Mouse (Mus musculus) embryonic fibroblast, embryonic 13.5 days (primary cell): ENCODE measurements around the gene Fosl1. TPM values are rescaled to one million over a fixed set of nuclear protein-coding genes. Genes with fewer than 3 reads are reported as not detected.
A peak's percentile ranks its signal among the peaks of the same experiment; 100 is the strongest.

ENCODE experiments used
- H3K27ac ChIP-seq: 2 replicates; pipeline ENCODE4 v1.5.1; 2012; ENCODE audit warnings: low read length, control low read depth, inconsistent platforms; ENCODE audit not compliant: insufficient read depth
- H3K4me1 ChIP-seq: 2 replicates; pipeline ENCODE4 v1.6.1; 2011; ENCODE audit warnings: low read length; ENCODE audit not compliant: control insufficient read depth, insufficient read depth
- H3K4me3 ChIP-seq: 2 replicates; pipeline ENCODE4 v1.5.1; 2011; ENCODE audit warnings: mild to moderate bottlenecking, control low read depth, low read length; ENCODE audit not compliant: insufficient read depth
- CTCF ChIP-seq: IDR thresholded peaks from 2 replicates; pipeline ENCODE4 v1.5.1; 2011; ENCODE audit warnings: mild to moderate bottlenecking, control low read depth, low read length, moderate library complexity, borderline replicate concordance; ENCODE audit not compliant: insufficient read depth
- POLR2A ChIP-seq: IDR thresholded peaks from 2 replicates; pipeline ENCODE4 v1.6.1; 2011; ENCODE audit warnings: low read depth, mild to moderate bottlenecking, control low read depth, low read length, moderate library complexity
- polyA plus RNA-seq: library from polyadenylated mRNA; stranded (reverse); fragments of >200 nt; gene quantifications from 2 replicates; pipeline ENCODE4 v1.2.4, GENCODE M21; 2011; ENCODE audit warnings: low read depth; ENCODE audit not compliant: missing spikeins, insufficient read length

Gene Fosl1
- polyA plus RNA-seq, 1 experiment, result 13.4 TPM

DNA sequence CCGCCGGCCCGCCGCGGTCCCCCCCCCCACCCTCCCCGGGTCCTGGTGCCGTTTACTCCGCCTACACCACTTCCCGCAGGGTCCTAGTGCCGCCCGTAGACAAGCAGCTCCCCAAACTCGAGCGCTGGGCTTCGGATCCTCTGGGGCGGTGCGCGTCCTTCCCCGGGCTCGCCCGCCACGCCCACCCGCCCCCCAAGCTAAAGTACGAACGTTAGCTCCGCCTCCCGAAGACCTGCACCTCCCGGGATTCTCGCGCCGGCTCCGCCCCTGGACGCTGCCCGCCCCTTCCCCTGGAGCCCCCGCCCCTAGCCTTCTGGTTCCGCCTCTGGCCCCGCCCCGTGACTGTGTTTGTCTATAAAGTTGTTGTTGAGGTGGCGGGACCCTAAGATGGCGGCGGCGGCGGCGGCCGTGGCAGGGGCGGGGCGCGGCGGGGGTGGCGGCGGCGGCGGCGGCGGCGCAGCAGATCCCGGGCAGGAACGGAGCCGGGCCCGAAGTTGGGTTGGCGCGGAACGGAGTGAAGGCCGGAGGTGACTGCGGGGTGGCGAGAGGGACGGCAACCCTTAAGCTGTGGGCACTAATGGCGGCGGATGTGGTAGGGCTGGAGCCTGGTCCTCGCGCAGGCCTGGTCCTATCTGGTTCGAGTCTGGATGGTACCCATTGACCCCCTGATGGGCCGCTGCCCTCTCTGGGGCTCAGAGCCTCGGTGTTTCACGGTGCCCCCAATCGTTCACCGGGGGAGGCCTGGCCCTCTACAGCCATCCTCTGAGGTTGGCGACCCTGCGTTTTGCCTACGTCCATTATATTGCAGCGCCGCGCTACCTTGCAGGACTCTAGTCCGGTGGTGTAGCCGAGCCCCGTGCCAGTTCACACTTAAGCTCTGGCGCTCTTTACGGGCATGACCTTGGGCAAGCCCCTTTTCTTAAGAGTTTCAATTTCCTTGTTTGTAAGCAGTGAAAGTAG, 22.3 kb upstream of the Fosl1 start, which contains the start of the genes Drap1 and AI837181:
TSS of gene Drap1 (minus strand) at position 198 of the 960 bp plus-strand sequence.
TSS of gene AI837181 (plus strand) at position 363 of the 960 bp plus-strand sequence.
- no peak for TF ChIP-seq CTCF
- peak; percentile 67 for TF ChIP-seq POLR2A

GRCm38 (mm10) chr19:5425906-5426565, 21.3 kb upstream of the Fosl1 start:
- Histone ChIP-seq H3K27ac (peak overlapping the region; percentile 70), H3K4me3 (peak overlapping the region; percentile 93), H3K4me1 (peaks cover 19% of the 10 kb centered on the region)
- no peak for TF ChIP-seq CTCF
- no peak for TF ChIP-seq POLR2A

More for the DNA sequence above, 22.3 kb upstream of the Fosl1 start, which contains the start of the genes Drap1 and AI837181:
- H3K4me3 ChIP-seq, result peak within 1 kb of the TSS; percentile 93
- peak within 1 kb of the TSS; percentile 86 for H3K27ac ChIP-seq
- H3K4me1 ChIP-seq, result peaks cover 12% of the 10 kb centered on the region

- Histone ChIP-seq H3K4me3 (no peak overlapping the region), H3K27ac (no peak overlapping the region), H3K4me1 (peaks cover 24% of the 10 kb centered on the region)
- TF ChIP-seq CTCF, result no peak
- no peak for TF ChIP-seq POLR2A
These were observed 20.6 kb upstream of the Fosl1 start for GRCm38 (mm10) chr19:5426640-5427290.

- H3K27ac ChIP-seq, result peak overlapping the region; percentile 51; the same call in 1 of the 2 replicates
These were observed 19.3 kb upstream of the Fosl1 start for GRCm38 (mm10) chr19:5428083-5428482.

GRCm38 (mm10) chr19:5429219-5429618, 18.1 kb upstream of the Fosl1 start:
- Histone ChIP-seq H3K4me3 (no peak overlapping the region), H3K27ac (peak overlapping the region; percentile 88), H3K4me1 (peaks cover 45% of the 10 kb centered on the region)
- TF ChIP-seq POLR2A, result no peak
- TF ChIP-seq CTCF, result no peak

More at GRCm38 (mm10) chr19:5428083-5428482, 19.3 kb upstream of the Fosl1 start:
- TF ChIP-seq POLR2A (no peak), CTCF (no peak)
- H3K4me1 ChIP-seq, result peaks cover 33% of the 10 kb centered on the region
- no peak overlapping the region for H3K4me3 ChIP-seq

DNA sequence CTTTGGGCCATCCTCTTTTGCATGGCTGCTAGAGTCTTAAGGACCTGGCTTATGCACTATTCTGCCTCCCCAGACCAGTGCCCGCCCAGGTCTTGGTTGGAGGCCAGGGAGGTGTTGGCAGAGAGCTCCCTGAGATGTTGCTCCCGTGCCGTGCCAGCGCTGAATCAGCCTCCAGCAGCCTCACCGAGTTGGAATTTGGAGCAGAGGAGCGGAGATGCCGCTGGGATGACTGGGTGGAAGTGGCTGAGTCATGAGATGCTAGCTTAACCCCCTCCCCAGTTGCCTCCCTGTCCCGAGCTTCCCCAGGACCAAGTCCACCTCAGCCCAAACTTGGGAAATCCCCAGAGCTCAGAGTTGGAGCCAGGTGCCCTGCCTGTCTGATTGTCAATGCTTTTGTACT, 17.5 kb upstream of the Fosl1 start:
- Histone ChIP-seq H3K27ac (peak overlapping the region; percentile 88), H3K4me3 (no peak overlapping the region), H3K4me1 (peaks cover 49% of the 10 kb centered on the region)
- TF ChIP-seq POLR2A, result no peak

GRCm38 (mm10) chr19:5430408-5430807, 16.9 kb upstream of the Fosl1 start:
- Histone ChIP-seq H3K4me1 (peaks cover 49% of the 10 kb centered on the region), H3K4me3 (no peak overlapping the region), H3K27ac (peak overlapping the region; percentile 76)
- no peak for TF ChIP-seq POLR2A
- TF ChIP-seq CTCF, result no peak

- no peak overlapping the region for H3K4me3 ChIP-seq
- TF ChIP-seq CTCF (no peak), POLR2A (no peak)
- H3K4me1 ChIP-seq, result peaks cover 49% of the 10 kb centered on the region
- peak overlapping the region; percentile 37 for H3K27ac ChIP-seq
These were observed 15.4 kb upstream of the Fosl1 start for GRCm38 (mm10) chr19:5431911-5432464.

DNA sequence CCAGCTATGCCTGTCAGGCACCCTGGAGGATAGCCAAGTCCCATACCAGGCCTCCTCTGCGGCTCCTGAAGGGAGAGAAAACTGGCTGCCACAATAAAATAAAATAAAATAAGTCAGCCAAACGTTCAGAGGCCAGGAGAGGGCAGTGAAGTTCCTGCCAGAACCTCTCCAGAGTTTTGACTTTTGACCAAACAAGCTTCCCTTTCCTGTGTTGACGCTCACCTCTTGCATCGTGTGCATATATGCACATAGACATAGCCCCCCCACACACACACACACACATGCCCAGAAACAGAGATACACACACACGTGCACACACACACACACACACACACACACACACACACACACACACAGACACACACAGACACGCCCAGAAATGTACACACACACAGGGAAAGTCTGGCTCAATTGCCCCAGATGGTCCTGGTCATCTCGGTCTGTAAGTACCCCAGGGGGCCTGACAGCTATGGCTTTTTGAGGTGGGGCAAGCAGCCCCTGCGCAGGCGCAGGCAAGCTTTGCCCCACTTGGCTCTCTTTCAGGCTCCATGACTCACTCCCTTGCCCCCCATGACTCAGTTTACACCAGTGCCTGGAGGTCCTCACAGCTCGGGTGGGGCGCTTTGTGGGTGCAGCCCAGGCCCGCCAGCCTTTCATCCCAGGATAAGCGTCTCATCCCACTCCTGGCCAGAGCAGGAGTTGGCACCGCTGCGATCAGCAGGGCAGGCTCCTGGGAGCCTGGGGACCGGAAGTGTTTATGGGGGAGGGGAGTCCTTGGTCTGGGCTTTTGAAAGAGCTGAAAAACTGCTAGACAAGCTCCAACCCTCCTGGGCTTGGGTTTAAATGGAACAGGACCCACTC, 14.1 kb upstream of the Fosl1 start:
- H3K4me3 ChIP-seq, result no peak overlapping the region
- H3K4me1 ChIP-seq, result peaks cover 47% of the 10 kb centered on the region
- peak overlapping the region; percentile 83 for H3K27ac ChIP-seq
- peak; percentile 36; the same call in 1 of the 2 replicates for TF ChIP-seq POLR2A
- TF ChIP-seq CTCF, result no peak
